ENCODE assay signal across 10 mouse cellular contexts in the genomic region with DNA sequence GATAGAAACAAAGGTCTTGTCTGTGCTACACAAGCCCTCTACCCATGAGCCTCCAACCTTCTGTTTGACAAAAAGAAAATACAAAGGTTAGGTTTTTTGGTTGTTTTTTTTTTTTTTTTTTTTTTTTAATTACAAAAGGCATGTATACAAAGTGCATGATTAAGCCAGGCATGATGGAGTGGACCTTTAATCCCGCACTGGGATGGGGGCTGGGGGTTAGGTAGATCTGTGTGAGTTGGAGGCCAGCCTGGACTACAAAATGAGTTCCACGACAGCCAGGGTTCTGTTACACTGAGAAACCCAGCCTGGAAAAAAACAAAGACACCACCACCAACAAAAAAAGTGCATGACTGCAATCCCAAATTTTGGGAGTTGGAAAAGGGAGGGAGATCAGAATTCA. TPM values are rescaled to one million over a fixed set of nuclear protein-coding genes. Genes with fewer than 3 reads are reported as not detected.
DNase-seq lines count a peak whose midpoint lies in the region; ATAC-seq and TF ChIP-seq lines count a peak whose summit lies in the region.
"Had no signal": no experiment of that assay in that cellular context is flagged by ENCODE, and none has a peak within 500 bp of the region (broad histone marks: within the 10 kb centered on the region; RNA-seq: fewer than 3 reads in every experiment).

No protein-coding gene starts in this region.

- ATAC-seq in forebrain, embryonic 13.5 days, result no peak
- no peak for ATAC-seq in forebrain, embryonic 16.5 days
- no peak for ATAC-seq in lung, postnatal 0 days
- ATAC-seq in limb, embryonic 12.5 days (ENCODE audit: insufficient number of reproducible peaks, insufficient read depth, low FRiP score, low TSS enrichment, low read depth), result no peak
- no peak for ATAC-seq in stomach, embryonic 14.5 days (ENCODE audit: insufficient number of reproducible peaks, insufficient read depth, low FRiP score, low read depth)

- H3K4me1 ChIP-seq in forebrain, embryonic 13.5 days, result peaks cover 40% of the 10 kb centered on the region
- H3K4me1 ChIP-seq in forebrain, embryonic 16.5 days (replicated peaks; ENCODE audit: control insufficient read depth, insufficient read depth, low read length), result peaks cover 29% of the 10 kb centered on the region
- H3K4me1 ChIP-seq in lung, postnatal 0 days (ENCODE audit: insufficient read depth, low read depth, low read length), result no peaks in the 10 kb centered on the region
- H3K4me1 ChIP-seq in limb, embryonic 12.5 days (replicated peaks), result peaks cover 17% of the 10 kb centered on the region
- peaks cover 10% of the 10 kb centered on the region; the same call in 1 of the 2 replicates for H3K4me1 ChIP-seq in stomach, embryonic 14.5 days (ENCODE audit: control insufficient read depth, insufficient read depth, low read length)

- H3K4me3 ChIP-seq in forebrain, embryonic 13.5 days, result no peak overlapping the region
- no peak overlapping the region; the same call in 1 of the 2 replicates for H3K4me3 ChIP-seq in forebrain, embryonic 16.5 days (replicated peaks; ENCODE audit: low read length)
- no peak overlapping the region for H3K4me3 ChIP-seq in lung, postnatal 0 days (ENCODE audit: low read depth, low read length)
- H3K4me3 ChIP-seq in limb, embryonic 12.5 days (replicated peaks), result no peak overlapping the region
- peak overlapping the region; percentile 56; the same call in 1 of the 2 replicates for H3K4me3 ChIP-seq in stomach, embryonic 14.5 days (ENCODE audit: low read depth, low read length)

- H3K4me2 ChIP-seq in forebrain, embryonic 13.5 days, result peak overlapping the region; percentile 80
- no peak overlapping the region for H3K4me2 ChIP-seq in forebrain, embryonic 16.5 days (ENCODE audit: low read length)
- H3K4me2 ChIP-seq in lung, postnatal 0 days (replicated peaks; ENCODE audit: low read depth, low read length), result peak overlapping the region; percentile 67; the same call in 1 of the 2 replicates
- peak overlapping the region; percentile 81 for H3K4me2 ChIP-seq in limb, embryonic 12.5 days
- H3K4me2 ChIP-seq in stomach, embryonic 14.5 days (replicated peaks; ENCODE audit: low read depth, low read length), result peak overlapping the region; percentile 76

- no peak overlapping the region for H3K27ac ChIP-seq in forebrain, embryonic 13.5 days
- no peak overlapping the region for H3K27ac ChIP-seq in forebrain, embryonic 16.5 days (ENCODE audit: low read length)
- H3K27ac ChIP-seq in lung, postnatal 0 days (ENCODE audit: low read length), result 0 out of 2 replicates have a peak overlapping the region, but pooled peaks have one; percentile 94
- H3K27ac ChIP-seq in limb, embryonic 12.5 days, result peak overlapping the region; percentile 96
- H3K27ac ChIP-seq in stomach, embryonic 14.5 days (ENCODE audit: low read length), result no peak overlapping the region; the same call in 1 of the 2 replicates

- no peak overlapping the region for H3K9ac ChIP-seq in forebrain, embryonic 13.5 days
- H3K9ac ChIP-seq in forebrain, embryonic 16.5 days (replicated peaks; ENCODE audit: low read depth, low read length), result no peak overlapping the region
- H3K9ac ChIP-seq in lung, postnatal 0 days (replicated peaks; ENCODE audit: low read depth), result no peak overlapping the region
- H3K9ac ChIP-seq in limb, embryonic 12.5 days (replicated peaks), result no peak overlapping the region
- no peak overlapping the region for H3K9ac ChIP-seq in stomach, embryonic 14.5 days (replicated peaks; ENCODE audit: low read depth, low read length)

- H3K27me3 ChIP-seq in forebrain, embryonic 13.5 days, result no peaks in the 10 kb centered on the region
- no peaks in the 10 kb centered on the region for H3K27me3 ChIP-seq in forebrain, embryonic 16.5 days (replicated peaks; ENCODE audit: control insufficient read depth, insufficient read depth, low read length)
- H3K27me3 ChIP-seq in lung, postnatal 0 days (replicated peaks; ENCODE audit: insufficient read depth, low read length), result no peaks in the 10 kb centered on the region
- H3K27me3 ChIP-seq in limb, embryonic 12.5 days, result no peaks in the 10 kb centered on the region
- H3K27me3 ChIP-seq in stomach, embryonic 14.5 days (ENCODE audit: control insufficient read depth, insufficient read depth, low read length), result no peaks in the 10 kb centered on the region

- DNase-seq in lung, postnatal 0 days (ENCODE audit: low spot score), result no peak
- no peak for DNase-seq in lung, postnatal 36 days
- no peak for DNase-seq in urinary bladder, adult 2 months (ENCODE audit: low spot score)
- no peak for DNase-seq in T-cell, adult 2 months (ENCODE audit: low spot score)
- DNase-seq: adrenal gland, adult 8-10 months; kidney, adult 2 months had no signal

- no peaks in the 10 kb centered on the region for H3K9me3 ChIP-seq in forebrain, embryonic 13.5 days (replicated peaks)
- no peaks in the 10 kb centered on the region for H3K9me3 ChIP-seq in forebrain, embryonic 16.5 days (ENCODE audit: control insufficient read depth, low read length)
- no peaks in the 10 kb centered on the region for H3K9me3 ChIP-seq in lung, postnatal 0 days (ENCODE audit: low read length)
- H3K9me3 ChIP-seq in limb, embryonic 12.5 days, result no peaks in the 10 kb centered on the region
- H3K9me3 ChIP-seq in stomach, embryonic 14.5 days (ENCODE audit: control insufficient read depth, low read depth, low read length), result no peaks in the 10 kb centered on the region

- 84% methylated on average over 2 of the region's 2 CpGs for WGBS in forebrain, embryonic 13.5 days
- 73% methylated on average over 2 of the region's 2 CpGs for WGBS in forebrain, embryonic 16.5 days
- WGBS in lung, postnatal 0 days, result 87% methylated on average over 2 of the region's 2 CpGs
- 88% methylated on average over 2 of the region's 2 CpGs for WGBS in limb, embryonic 12.5 days
- WGBS in stomach, embryonic 14.5 days, result 86% methylated on average over 2 of the region's 2 CpGs

- no peak for TF ChIP-seq CTCF in lung, postnatal 0 days (IDR thresholded peaks at IDR 0.05)

- TF ChIP-seq EP300 in lung, postnatal 0 days (IDR thresholded peaks at IDR 0.05), result no peak

- H3K36me3 ChIP-seq in forebrain, embryonic 13.5 days (ENCODE audit: poor library complexity, severe bottlenecking), result peaks cover 6% of the 10 kb centered on the region
- no peaks in the 10 kb centered on the region for H3K36me3 ChIP-seq in forebrain, embryonic 16.5 days (ENCODE audit: control insufficient read depth, insufficient read depth)
- H3K36me3 ChIP-seq in lung, postnatal 0 days (ENCODE audit: insufficient read depth, low read length), result no peaks in the 10 kb centered on the region
- peaks cover 18% of the 10 kb centered on the region for H3K36me3 ChIP-seq in limb, embryonic 12.5 days
- H3K36me3 ChIP-seq in stomach, embryonic 14.5 days (ENCODE audit: control insufficient read depth, insufficient read depth, low read length), result no peaks in the 10 kb centered on the region; the same call in 1 of the 2 replicates

RNA-seq across cellular contexts. Expression of a gene that starts 1.4 kb away (rescaled TPM):
- polyA plus RNA-seq in forebrain, embryonic 13.5 days (2015; fragmentation: Nextera tagmentation; extraction: Ambion mirVana), result 289 and 311 TPM in 2 replicates
- polyA plus RNA-seq in forebrain, embryonic 16.5 days (2015; fragmentation: Nextera tagmentation; extraction: Ambion mirVana), result 246 and 247 TPM in 2 replicates
- 51.8 and 58.5 TPM in 2 replicates for polyA plus RNA-seq in lung, postnatal 0 days (2015; fragmentation: Nextera tagmentation; extraction: Ambion mirVana)
- 292 and 312 TPM in 2 replicates for polyA plus RNA-seq in limb, embryonic 12.5 days (2016; fragmentation: Nextera tagmentation; extraction: Ambion mirVana)
- 201 and 210 TPM in 2 replicates for polyA plus RNA-seq in stomach, embryonic 14.5 days (2014; fragmentation: Nextera tagmentation; extraction: Ambion mirVana)
- 82.9 and 85.9 TPM in 2 replicates for polyA plus RNA-seq in urinary bladder, adult 2 months (2012; rRNA removed)

RNA-seq across cellular contexts. Expression of a gene that starts 15.4 kb away (rescaled TPM):
- polyA plus RNA-seq in forebrain, embryonic 13.5 days (2015; fragmentation: Nextera tagmentation; extraction: Ambion mirVana), result 3.3 and 4.4 TPM in 2 replicates
- 4.0 and 5.3 TPM in 2 replicates for polyA plus RNA-seq in forebrain, embryonic 16.5 days (2015; fragmentation: Nextera tagmentation; extraction: Ambion mirVana)
- 16.0 and 19.4 TPM in 2 replicates for polyA plus RNA-seq in lung, postnatal 0 days (2015; fragmentation: Nextera tagmentation; extraction: Ambion mirVana)
- 12.3 and 13.2 TPM in 2 replicates for polyA plus RNA-seq in limb, embryonic 12.5 days (2016; fragmentation: Nextera tagmentation; extraction: Ambion mirVana)
- polyA plus RNA-seq in stomach, embryonic 14.5 days (2014; fragmentation: Nextera tagmentation; extraction: Ambion mirVana), result 7.7 and 8.3 TPM in 2 replicates
- polyA plus RNA-seq in urinary bladder, adult 2 months (2012; rRNA removed), result 23.7 and 26.2 TPM in 2 replicates

RNA-seq across cellular contexts. Expression of a gene that starts 21.9 kb away (rescaled TPM):
- 3.0 and 3.9 TPM in 2 replicates for polyA plus RNA-seq in forebrain, embryonic 13.5 days (2015; fragmentation: Nextera tagmentation; extraction: Ambion mirVana)
- polyA plus RNA-seq in forebrain, embryonic 16.5 days (2015; fragmentation: Nextera tagmentation; extraction: Ambion mirVana), result 3.3 and 3.8 TPM in 2 replicates
- 15.8 and 16.0 TPM in 2 replicates for polyA plus RNA-seq in lung, postnatal 0 days (2015; fragmentation: Nextera tagmentation; extraction: Ambion mirVana)
- polyA plus RNA-seq in limb, embryonic 12.5 days (2016; fragmentation: Nextera tagmentation; extraction: Ambion mirVana), result 7.1 and 7.8 TPM in 2 replicates
- 8.2 and 8.3 TPM in 2 replicates for polyA plus RNA-seq in stomach, embryonic 14.5 days (2014; fragmentation: Nextera tagmentation; extraction: Ambion mirVana)
- 13.9 and 15.7 TPM in 2 replicates for polyA plus RNA-seq in urinary bladder, adult 2 months (2012; rRNA removed)

RNA-seq across cellular contexts. Expression of a gene that starts 45.2 kb away (rescaled TPM):
- polyA plus RNA-seq in forebrain, embryonic 13.5 days (2015; fragmentation: Nextera tagmentation; extraction: Ambion mirVana), result 15.2 and 16.9 TPM in 2 replicates
- 12.5 and 17.9 TPM in 2 replicates for polyA plus RNA-seq in forebrain, embryonic 16.5 days (2015; fragmentation: Nextera tagmentation; extraction: Ambion mirVana)
- polyA plus RNA-seq in lung, postnatal 0 days (2015; fragmentation: Nextera tagmentation; extraction: Ambion mirVana), result 11.0 and 11.5 TPM in 2 replicates
- polyA plus RNA-seq in limb, embryonic 12.5 days (2016; fragmentation: Nextera tagmentation; extraction: Ambion mirVana), result 10.8 and 11.0 TPM in 2 replicates
- 9.6 and 11.5 TPM in 2 replicates for polyA plus RNA-seq in stomach, embryonic 14.5 days (2014; fragmentation: Nextera tagmentation; extraction: Ambion mirVana)
- polyA plus RNA-seq in urinary bladder, adult 2 months (2012; rRNA removed), result 22.9 and 28.4 TPM in 2 replicates

RNA-seq across cellular contexts. Expression of a gene that starts 45.3 kb away (rescaled TPM):
- polyA plus RNA-seq in forebrain, embryonic 13.5 days (2015; fragmentation: Nextera tagmentation; extraction: Ambion mirVana), result 19.1 TPM in 2 replicates
- polyA plus RNA-seq in forebrain, embryonic 16.5 days (2015; fragmentation: Nextera tagmentation; extraction: Ambion mirVana), result 15.5 and 16.0 TPM in 2 replicates
- 21.0 and 24.9 TPM in 2 replicates for polyA plus RNA-seq in lung, postnatal 0 days (2015; fragmentation: Nextera tagmentation; extraction: Ambion mirVana)
- 20.1 and 22.6 TPM in 2 replicates for polyA plus RNA-seq in limb, embryonic 12.5 days (2016; fragmentation: Nextera tagmentation; extraction: Ambion mirVana)
- 15.3 and 19.6 TPM in 2 replicates for polyA plus RNA-seq in stomach, embryonic 14.5 days (2014; fragmentation: Nextera tagmentation; extraction: Ambion mirVana)
- polyA plus RNA-seq in urinary bladder, adult 2 months (2012; rRNA removed), result 32.6 and 37.4 TPM in 2 replicates

Comparison
In these comparisons a context has a peak if more than half of its experiments do, and no peak if none do; other contexts are left out.
1. H3K27ac ChIP-seq: peak in lung, postnatal 0 days (single experiment) and limb, embryonic 12.5 days (single experiment); none in forebrain, embryonic 13.5 days (single experiment), forebrain, embryonic 16.5 days (single experiment) and stomach, embryonic 14.5 days (single experiment).